Mouse (Mus musculus): ENCODE data around the gene Ifna7.

Ifna7 gene

GRCm38 (mm10) chr4:88841438-88841911, 25.4 kb downstream of the Ifna7 start, which contains the start of gene Ifna4:
TSS of gene Ifna4 (plus strand) at chr4:88841861.
- no peak for DNase-seq

GRCm38 (mm10) chr4:88845334-88845733, 29.3 kb downstream of the Ifna7 start:
- DNase-seq, result no peak

- no peak for DNase-seq
These were observed 33.7 kb downstream of the Ifna7 start, which contains the start of gene Ifna1 for GRCm38 (mm10) chr4:88849698-88850097. TSS of gene Ifna1 (plus strand) at chr4:88850087.

GRCm38 (mm10) chr4:88851026-88851763, 35.2 kb downstream of the Ifna7 start:
- DNase-seq, result no peak

- no peak for DNase-seq
These were observed 43.2 kb downstream of the Ifna7 start for GRCm38 (mm10) chr4:88859214-88859613.

GRCm38 (mm10) chr4:88863309-88863708, 47.3 kb downstream of the Ifna7 start:
- no peak for DNase-seq

GRCm38 (mm10) chr4:88864599-88864998, 48.6 kb downstream of the Ifna7 start:
- DNase-seq, result no peak

GRCm38 (mm10) chr4:88865011-88865569, 49.1 kb downstream of the Ifna7 start:
- no peak for DNase-seq
